Mouse (Mus musculus): ENCODE measurements at regions not wholly inside any gene's neighbourhood (a gene's known extent, or its start where the extent isn't known, plus 50 kb on each side); places are given as distances from the start of the nearest gene placed in this dataset.

- no peaks in the 10 kb centered on the region for H3K79me2 ChIP-seq (replicated peaks; ENCODE audit: control insufficient read depth, insufficient read depth, low read length)
- DNase-seq: no peak
- intact Hi-C loops (cut with DNase I): no loop called here
- H3K4me3 ChIP-seq: no peak overlapping the region
- TF ChIP-seq CTCF (IDR thresholded peaks at IDR 0.05) (no peak), POLR2A (IDR thresholded peaks at IDR 0.05; ENCODE audit: insufficient read depth, low read depth, low read length) (no peak), EP300 (IDR thresholded peaks at IDR 0.05; ENCODE audit: insufficient read depth, low read depth, low read length) (no peak)
- no peak overlapping the region for H3K9ac ChIP-seq (ENCODE audit: low read depth, low read length)
- H3K27ac ChIP-seq: no peak overlapping the region
- no peaks in the 10 kb centered on the region for H3K27me3 ChIP-seq (ENCODE audit: control insufficient read depth, insufficient read depth, low read length)
- no peaks in the 10 kb centered on the region for H3K36me3 ChIP-seq (ENCODE audit: control insufficient read depth, insufficient read depth, low read length)
- H3K4me1 ChIP-seq (ENCODE audit: control insufficient read depth, insufficient read depth, low read length): no peaks in the 10 kb centered on the region
- 69% methylated on average over 2 of the region's 2 CpGs for WGBS
Observed at GRCm38 (mm10) chr10:54448352-54449043, 372.1 kb upstream of the Man1a start.

GRCm38 (mm10) chr10:54403223-54403926, 327.0 kb upstream of the Man1a start:
- intact Hi-C loops (cut with DNase I): no loop called here
- H3K36me3 ChIP-seq (ENCODE audit: control insufficient read depth, insufficient read depth, low read length): no peaks in the 10 kb centered on the region
- no peak overlapping the region for H3K9ac ChIP-seq (ENCODE audit: low read depth, low read length)
- no peaks in the 10 kb centered on the region for H3K27me3 ChIP-seq (ENCODE audit: control insufficient read depth, insufficient read depth, low read length)
- no peak for TF ChIP-seq EP300 (IDR thresholded peaks at IDR 0.05; ENCODE audit: insufficient read depth, low read depth, low read length)
- no peak for TF ChIP-seq CTCF (IDR thresholded peaks at IDR 0.05)
- TF ChIP-seq POLR2A (IDR thresholded peaks at IDR 0.05; ENCODE audit: insufficient read depth, low read depth, low read length): no peak
- WGBS: 39% methylated on average over 5 of the region's 5 CpGs
- no peaks in the 10 kb centered on the region for H3K79me2 ChIP-seq (replicated peaks; ENCODE audit: control insufficient read depth, insufficient read depth, low read length)
- H3K4me1 ChIP-seq (ENCODE audit: control insufficient read depth, insufficient read depth, low read length): no peaks in the 10 kb centered on the region
- no peak overlapping the region for H3K4me3 ChIP-seq
- no peak overlapping the region for H3K27ac ChIP-seq
- peak in 1 of 2 experiments; percentile 2 for DNase-seq

GRCm38 (mm10) chr10:54383751-54384150, 307.3 kb upstream of the Man1a start:
- no peaks in the 10 kb centered on the region for H3K36me3 ChIP-seq (ENCODE audit: control insufficient read depth, insufficient read depth, low read length)
- H3K79me2 ChIP-seq (replicated peaks; ENCODE audit: control insufficient read depth, insufficient read depth, low read length): no peaks in the 10 kb centered on the region
- TF ChIP-seq POLR2A (IDR thresholded peaks at IDR 0.05; ENCODE audit: insufficient read depth, low read depth, low read length) (no peak), CTCF (IDR thresholded peaks at IDR 0.05) (no peak)
- H3K27me3 ChIP-seq (ENCODE audit: control insufficient read depth, insufficient read depth, low read length): no peaks in the 10 kb centered on the region
- intact Hi-C loops (cut with DNase I): no loop called here
- no peak overlapping the region for H3K9ac ChIP-seq (ENCODE audit: low read depth, low read length)
- DNase-seq: no peak
- H3K4me1 ChIP-seq (ENCODE audit: control insufficient read depth, insufficient read depth, low read length): no peaks in the 10 kb centered on the region
- H3K27ac ChIP-seq: no peak overlapping the region
- no peak overlapping the region for H3K4me3 ChIP-seq
- 77% methylated on average over 2 of the region's 2 CpGs for WGBS

- Histone ChIP-seq H3K4me3 (no peak overlapping the region), H3K79me2 (replicated peaks; ENCODE audit: control insufficient read depth, insufficient read depth, low read length) (no peaks in the 10 kb centered on the region), H3K27ac (no peak overlapping the region), H3K4me1 (ENCODE audit: control insufficient read depth, insufficient read depth, low read length) (no peaks in the 10 kb centered on the region), H3K27me3 (ENCODE audit: control insufficient read depth, insufficient read depth, low read length) (no peaks in the 10 kb centered on the region), H3K36me3 (ENCODE audit: control insufficient read depth, insufficient read depth, low read length) (no peaks in the 10 kb centered on the region), H3K9ac (ENCODE audit: low read depth, low read length) (no peak overlapping the region)
- DNase-seq: no peak
- WGBS: 66% methylated on average over 2 of the region's 2 CpGs
- intact Hi-C loops (cut with DNase I): no loop called here
- no peak for TF ChIP-seq CTCF (IDR thresholded peaks at IDR 0.05)
- TF ChIP-seq EP300 (IDR thresholded peaks at IDR 0.05; ENCODE audit: insufficient read depth, low read depth, low read length): no peak
- no peak for TF ChIP-seq POLR2A (IDR thresholded peaks at IDR 0.05; ENCODE audit: insufficient read depth, low read depth, low read length)
Observed at GRCm38 (mm10) chr10:54381530-54381929, 305.1 kb upstream of the Man1a start.

- Histone ChIP-seq H3K4me1 (ENCODE audit: control insufficient read depth, insufficient read depth, low read length) (no peaks in the 10 kb centered on the region), H3K36me3 (ENCODE audit: control insufficient read depth, insufficient read depth, low read length) (no peaks in the 10 kb centered on the region), H3K79me2 (replicated peaks; ENCODE audit: control insufficient read depth, insufficient read depth, low read length) (no peaks in the 10 kb centered on the region), H3K27me3 (ENCODE audit: control insufficient read depth, insufficient read depth, low read length) (no peaks in the 10 kb centered on the region), H3K4me3 (no peak overlapping the region), H3K9ac (ENCODE audit: low read depth, low read length) (no peak overlapping the region), H3K27ac (no peak overlapping the region)
- no peak for DNase-seq
- intact Hi-C loops (cut with DNase I): no loop called here
- WGBS: 89% methylated on average over 3 of the region's 3 CpGs
- TF ChIP-seq CTCF (IDR thresholded peaks at IDR 0.05) (no peak), EP300 (IDR thresholded peaks at IDR 0.05; ENCODE audit: insufficient read depth, low read depth, low read length) (no peak), POLR2A (IDR thresholded peaks at IDR 0.05; ENCODE audit: insufficient read depth, low read depth, low read length) (no peak)
Observed at GRCm38 (mm10) chr10:54369158-54369557, 292.7 kb upstream of the Man1a start.

GRCm38 (mm10) chr10:54365315-54365714, 288.9 kb upstream of the Man1a start:
- TF ChIP-seq POLR2A (IDR thresholded peaks at IDR 0.05; ENCODE audit: insufficient read depth, low read depth, low read length) (no peak), EP300 (IDR thresholded peaks at IDR 0.05; ENCODE audit: insufficient read depth, low read depth, low read length) (no peak), CTCF (IDR thresholded peaks at IDR 0.05) (no peak)
- Histone ChIP-seq H3K4me3 (no peak overlapping the region), H3K36me3 (ENCODE audit: control insufficient read depth, insufficient read depth, low read length) (no peaks in the 10 kb centered on the region), H3K9ac (ENCODE audit: low read depth, low read length) (no peak overlapping the region), H3K27ac (no peak overlapping the region), H3K4me1 (ENCODE audit: control insufficient read depth, insufficient read depth, low read length) (no peaks in the 10 kb centered on the region), H3K27me3 (ENCODE audit: control insufficient read depth, insufficient read depth, low read length) (no peaks in the 10 kb centered on the region), H3K79me2 (replicated peaks; ENCODE audit: control insufficient read depth, insufficient read depth, low read length) (no peaks in the 10 kb centered on the region)
- peak; percentile 11 to 15 for DNase-seq
- intact Hi-C loops (cut with DNase I): no loop called here
- WGBS: 35% methylated on average over 4 of the region's 4 CpGs

Data from heart, adult 2 months (tissue).